Mouse (Mus musculus) embryonic facial prominence, embryonic 12.5 days (tissue): ENCODE results near the gene Pxdn. TPM values are rescaled to one million over a fixed set of nuclear protein-coding genes. Genes with fewer than 3 reads are reported as not detected.

ENCODE experiments used
- ATAC-seq: fragments of 200-750 bp; cut with Nextera tagmentation; 2 replicates; pipeline ENCODE4 v1.8.0; 2017; ENCODE audit not compliant: insufficient number of reproducible peaks, insufficient read depth, low FRiP score, low TSS enrichment
- H3K27ac ChIP-seq: fragments of 300-500 bp; sonication (generic); 2 replicates; pipeline ENCODE4 v1.5.1; 2016; ENCODE audit warnings: mild to moderate bottlenecking
- H3K27me3 ChIP-seq: fragments of 300-500 bp; sonication (generic); 2 replicates; pipeline ENCODE4 v1.6.1; 2016; ENCODE audit warnings: mild to moderate bottlenecking, moderate library complexity
- H3K36me3 ChIP-seq: fragments of 300-500 bp; sonication (generic); 2 replicates; pipeline ENCODE4 v1.6.1; 2016; ENCODE audit warnings: mild to moderate bottlenecking
- H3K4me1 ChIP-seq: fragments of 300-500 bp; sonication (generic); 2 replicates; pipeline ENCODE4 v1.6.1; 2016
- H3K4me2 ChIP-seq: fragments of 300-500 bp; sonication (generic); replicated peaks from 2 replicates; pipeline ENCODE4 v1.6.1; 2016; ENCODE audit warnings: mild to moderate bottlenecking, moderate library complexity
- H3K4me3 ChIP-seq: fragments of 300-500 bp; sonication (generic); 2 replicates; pipeline ENCODE4 v1.5.1; 2016; ENCODE audit warnings: mild to moderate bottlenecking
- H3K9ac ChIP-seq: fragments of 300-500 bp; sonication (generic); 2 replicates; pipeline ENCODE4 v1.6.1; 2016; ENCODE audit warnings: mild to moderate bottlenecking, moderate library complexity
- H3K9me3 ChIP-seq: fragments of 300-500 bp; sonication (generic); 2 replicates; pipeline ENCODE4 v1.6.1; 2016; ENCODE audit warnings: mild to moderate bottlenecking, moderate library complexity
- WGBS: fragments of 180-500 bp; shearing (Covaris S2); methylation state at CpG from one replicate; pipeline ENCODE4 v1.1.7; 2016; 5-methylcytosine and 5-hydroxymethylcytosine counted together
- polyA plus RNA-seq: library from polyadenylated mRNA; unstranded; fragments of >200 nt; fragmentation: Nextera tagmentation; extraction: Ambion mirVana; gene quantifications from 2 replicates; pipeline ENCODE4 v1.2.1, GENCODE M21; 2016

The Pxdn gene
- polyA plus RNA-seq, 1 experiment from 2014 or later, result 130 TPM

DNA sequence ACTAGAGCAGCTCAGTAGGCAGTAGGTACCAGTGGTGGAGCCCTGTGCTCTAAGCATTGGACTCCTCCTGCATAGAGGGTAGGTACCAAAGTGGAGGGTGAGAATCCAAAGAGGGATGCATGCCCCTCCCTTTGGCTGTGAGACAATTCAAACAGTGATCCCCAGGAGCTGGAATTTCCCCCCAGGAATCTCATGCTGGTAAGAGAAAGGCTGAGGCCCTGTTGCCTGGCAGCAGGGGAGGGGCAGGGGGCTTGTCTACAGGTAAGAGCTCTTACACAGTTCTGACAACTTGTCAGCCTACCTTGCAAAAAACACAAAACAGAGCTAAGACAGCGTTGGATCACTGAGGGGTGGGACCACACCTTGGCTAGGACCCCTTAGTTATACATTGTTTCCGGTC lies 3.9 kb upstream of the Pxdn start:
- H3K9ac ChIP-seq, result no peak overlapping the region

DNA sequence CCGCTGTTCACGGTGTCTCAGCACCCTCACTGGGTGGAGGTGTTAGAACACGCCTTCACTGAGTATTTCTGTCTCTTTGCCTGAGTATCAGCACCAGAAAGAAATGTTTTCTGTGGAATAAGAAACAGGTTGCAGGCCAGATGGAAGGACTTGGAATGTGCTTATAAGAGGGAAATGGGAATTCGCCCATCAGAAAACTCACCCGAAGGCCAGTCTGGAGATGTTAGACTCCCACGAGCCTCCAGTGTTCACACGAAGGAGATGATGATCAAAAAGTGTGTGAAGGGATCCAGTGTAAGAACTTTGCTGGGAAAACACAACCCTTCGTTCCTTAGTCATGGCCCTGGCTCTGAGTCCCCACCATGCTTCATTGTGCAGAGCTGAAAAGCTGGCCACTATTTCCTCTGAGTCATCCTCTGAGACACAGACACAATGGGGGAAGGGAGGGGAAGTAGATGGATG lies 3.3 kb upstream of the Pxdn start:
- ATAC-seq, result no peak
- H3K4me2 ChIP-seq, result no peak overlapping the region
- WGBS, result 71% methylated on average over 8 of the region's 8 CpGs
- H3K27ac ChIP-seq, result no peak overlapping the region
- 0 out of 2 replicates have a peak, but pooled peaks cover under 1% of the 10 kb centered on the region for H3K4me1 ChIP-seq
- no peaks in the 10 kb centered on the region for H3K27me3 ChIP-seq
- H3K9me3 ChIP-seq, result no peaks in the 10 kb centered on the region
- H3K4me3 ChIP-seq, result no peak overlapping the region
- no peak overlapping the region for H3K9ac ChIP-seq
- H3K36me3 ChIP-seq, result no peaks in the 10 kb centered on the region

More for the DNA sequence above, 3.9 kb upstream of the Pxdn start:
- Histone ChIP-seq H3K9me3 (no peaks in the 10 kb centered on the region), H3K4me1 (no peaks in the 10 kb centered on the region), H3K27ac (no peak overlapping the region), H3K4me2 (no peak overlapping the region), H3K4me3 (no peak overlapping the region), H3K27me3 (no peaks in the 10 kb centered on the region), H3K36me3 (no peaks in the 10 kb centered on the region)
- 50% methylated on average over 2 of the region's 2 CpGs for WGBS
- ATAC-seq, result no peak

DNA sequence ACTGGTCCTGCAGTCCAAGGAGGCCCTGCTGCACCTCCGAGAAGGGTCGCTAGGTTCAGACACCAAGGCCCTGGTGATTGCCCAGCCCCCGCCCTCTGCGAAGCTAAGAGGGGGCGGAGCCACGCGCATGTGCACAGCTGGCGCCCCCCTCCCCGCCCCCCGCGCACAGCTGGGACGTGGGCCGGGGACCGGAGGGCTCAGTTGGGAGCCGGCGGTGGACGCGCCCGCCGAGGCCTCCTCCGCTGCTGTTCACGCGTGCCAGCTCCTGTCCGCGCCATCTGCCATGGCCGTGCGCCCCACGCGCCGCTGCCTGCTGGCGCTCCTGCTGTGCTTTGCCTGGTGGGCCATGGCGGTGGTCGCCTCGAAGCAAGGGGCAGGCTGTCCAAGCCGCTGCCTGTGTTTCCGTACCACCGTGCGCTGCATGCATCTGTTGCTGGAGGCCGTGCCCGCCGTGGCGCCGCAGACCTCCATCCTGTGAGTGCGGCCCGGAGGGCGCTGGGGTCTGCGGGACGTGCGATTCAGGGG lies 505 bp downstream of the Pxdn start:
- peak overlapping the region; percentile 79 for H3K4me3 ChIP-seq
- WGBS, result under 1% methylated on average over 32 of the region's 49 CpGs
- no peaks in the 10 kb centered on the region for H3K9me3 ChIP-seq
- H3K4me1 ChIP-seq, result peaks cover 23% of the 10 kb centered on the region
- 0 out of 2 replicates have a peak, but pooled peaks cover 7% of the 10 kb centered on the region for H3K36me3 ChIP-seq
- H3K27ac ChIP-seq, result peak overlapping the region; percentile 89
- ATAC-seq, result peak; percentile 86
- H3K27me3 ChIP-seq, result no peaks in the 10 kb centered on the region
- H3K4me2 ChIP-seq, result peak overlapping the region; percentile 73
- peak overlapping the region; percentile 90 for H3K9ac ChIP-seq

DNA sequence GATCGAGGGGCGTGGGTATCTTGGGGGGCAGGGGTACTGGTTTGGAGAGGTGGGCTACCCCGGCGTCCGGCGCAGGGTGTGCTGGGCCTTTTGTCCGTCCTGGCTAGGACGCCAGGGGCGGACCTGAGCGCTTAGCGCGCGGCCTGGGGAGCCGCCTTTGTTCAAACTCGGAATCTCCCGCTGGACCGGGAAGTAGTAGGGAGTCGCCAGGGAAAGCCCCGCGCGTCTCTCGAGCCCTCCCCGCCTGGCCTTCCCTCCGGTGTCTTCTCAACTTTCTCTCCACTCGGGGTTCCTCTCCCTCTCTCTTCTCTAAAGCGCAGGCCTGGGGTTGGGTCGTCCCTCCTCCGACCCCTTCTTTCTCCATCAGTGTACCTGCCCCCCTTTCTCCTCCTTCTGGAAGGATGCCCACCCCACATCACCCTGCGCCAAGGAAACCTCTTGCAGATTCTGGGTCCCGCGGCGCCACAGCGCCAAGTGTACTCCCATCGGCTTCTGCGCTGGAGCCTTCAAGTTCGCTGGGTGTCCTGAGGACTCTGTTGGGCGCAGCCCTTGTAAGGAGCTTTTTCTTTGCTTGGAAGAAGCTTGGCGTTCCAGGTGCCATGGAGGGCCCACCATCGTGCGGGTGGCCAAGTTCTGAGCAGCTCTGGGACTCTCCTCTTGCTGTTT lies 1.1 kb downstream of the Pxdn start:
- Histone ChIP-seq H3K36me3 (0 out of 2 replicates have a peak, but pooled peaks cover 7% of the 10 kb centered on the region), H3K4me3 (peak overlapping the region; percentile 79), H3K9ac (peak overlapping the region; percentile 90), H3K4me1 (peaks cover 23% of the 10 kb centered on the region), H3K27ac (peak overlapping the region; percentile 89), H3K9me3 (no peaks in the 10 kb centered on the region), H3K27me3 (no peaks in the 10 kb centered on the region), H3K4me2 (peak overlapping the region; percentile 73)
- peak; percentile 38 for ATAC-seq
- WGBS, result under 1% methylated on average over 40 of the region's 40 CpGs

DNA sequence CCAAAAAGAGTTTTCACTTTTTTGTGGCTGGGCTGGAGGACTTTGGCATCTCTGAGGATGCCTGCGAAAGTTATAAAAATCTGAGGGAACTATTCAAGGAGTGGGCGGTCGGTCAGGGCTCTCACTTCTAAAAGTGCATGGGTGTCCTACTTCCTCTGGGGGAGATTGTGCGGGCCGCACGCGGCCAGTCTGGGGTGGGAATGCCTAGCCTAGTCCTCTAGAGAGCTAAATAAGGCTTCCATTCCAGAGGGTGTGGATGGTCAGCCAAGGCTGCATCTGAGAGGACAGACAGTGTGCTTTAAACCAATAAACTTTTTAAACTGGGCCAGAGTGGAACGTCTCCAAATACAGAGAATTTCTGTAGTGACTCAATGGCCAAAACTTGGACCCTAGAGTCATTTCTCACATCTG lies 1.9 kb downstream of the Pxdn start:
- H3K27ac ChIP-seq, result peak overlapping the region; percentile 89
- peak overlapping the region; percentile 79 for H3K4me3 ChIP-seq

DNA sequence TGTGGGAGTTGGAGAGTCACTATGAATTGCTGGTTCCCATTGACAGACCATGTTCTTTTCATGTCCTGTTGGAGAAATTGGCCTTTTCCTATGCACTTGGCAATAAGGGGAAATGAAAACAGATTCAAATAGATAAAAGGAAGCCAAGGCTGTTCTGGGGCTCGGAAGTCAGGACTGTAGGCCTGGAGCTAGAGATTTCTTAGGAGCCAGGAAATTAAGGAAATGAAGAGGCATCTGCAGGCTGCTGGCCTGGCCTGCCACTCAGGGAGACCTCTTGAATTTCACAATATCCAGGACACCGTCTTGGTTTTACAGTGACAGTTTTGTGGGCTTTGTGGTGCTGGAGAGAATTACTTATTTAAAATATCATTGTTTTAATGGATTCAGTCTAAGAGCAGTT lies 5.0 kb downstream of the Pxdn start:
- Histone ChIP-seq H3K27me3 (no peaks in the 10 kb centered on the region), H3K4me1 (peaks cover 31% of the 10 kb centered on the region), H3K4me3 (no peak overlapping the region), H3K27ac (no peak overlapping the region), H3K36me3 (0 out of 2 replicates have a peak, but pooled peaks cover 7% of the 10 kb centered on the region), H3K4me2 (no peak overlapping the region), H3K9me3 (no peaks in the 10 kb centered on the region), H3K9ac (no peak overlapping the region)
- no peak for ATAC-seq
- WGBS, result 69% methylated on average over 2 of the region's 2 CpGs

More for the DNA sequence above, 1.9 kb downstream of the Pxdn start:
- Histone ChIP-seq H3K9ac (peak overlapping the region; percentile 90), H3K27me3 (no peaks in the 10 kb centered on the region), H3K4me2 (peak overlapping the region; percentile 73), H3K9me3 (no peaks in the 10 kb centered on the region), H3K4me1 (peaks cover 25% of the 10 kb centered on the region), H3K36me3 (0 out of 2 replicates have a peak, but pooled peaks cover 7% of the 10 kb centered on the region)
- WGBS, result 7% methylated on average over 8 of the region's 8 CpGs
- no peak for ATAC-seq

DNA sequence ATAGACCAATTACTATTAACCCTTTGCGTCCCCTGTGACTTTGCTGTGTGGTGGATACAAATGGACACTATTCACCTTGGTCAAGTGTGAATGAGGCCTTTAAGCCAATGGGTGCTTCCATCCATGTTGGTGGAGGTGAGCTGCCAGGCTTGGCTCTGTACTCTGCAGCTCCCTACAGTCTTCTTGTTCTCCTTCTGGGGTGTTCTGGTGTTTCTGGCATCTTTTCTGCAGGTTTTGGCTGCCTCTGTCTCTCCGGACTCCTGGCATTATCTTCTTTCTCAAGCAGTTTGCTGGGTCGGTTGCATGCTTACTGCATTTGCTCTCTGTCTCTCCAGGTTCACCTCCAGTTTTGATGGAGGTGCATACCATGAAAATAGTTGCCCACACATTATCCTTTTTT lies 7.2 kb downstream of the Pxdn start:
- Histone ChIP-seq H3K9me3 (no peaks in the 10 kb centered on the region), H3K4me2 (no peak overlapping the region), H3K27me3 (no peaks in the 10 kb centered on the region), H3K36me3 (0 out of 2 replicates have a peak, but pooled peaks cover 12% of the 10 kb centered on the region), H3K4me3 (no peak overlapping the region), H3K27ac (no peak overlapping the region), H3K4me1 (peaks cover 35% of the 10 kb centered on the region), H3K9ac (no peak overlapping the region)
- no peak for ATAC-seq
- 84% methylated on average over 3 of the region's 3 CpGs for WGBS

DNA sequence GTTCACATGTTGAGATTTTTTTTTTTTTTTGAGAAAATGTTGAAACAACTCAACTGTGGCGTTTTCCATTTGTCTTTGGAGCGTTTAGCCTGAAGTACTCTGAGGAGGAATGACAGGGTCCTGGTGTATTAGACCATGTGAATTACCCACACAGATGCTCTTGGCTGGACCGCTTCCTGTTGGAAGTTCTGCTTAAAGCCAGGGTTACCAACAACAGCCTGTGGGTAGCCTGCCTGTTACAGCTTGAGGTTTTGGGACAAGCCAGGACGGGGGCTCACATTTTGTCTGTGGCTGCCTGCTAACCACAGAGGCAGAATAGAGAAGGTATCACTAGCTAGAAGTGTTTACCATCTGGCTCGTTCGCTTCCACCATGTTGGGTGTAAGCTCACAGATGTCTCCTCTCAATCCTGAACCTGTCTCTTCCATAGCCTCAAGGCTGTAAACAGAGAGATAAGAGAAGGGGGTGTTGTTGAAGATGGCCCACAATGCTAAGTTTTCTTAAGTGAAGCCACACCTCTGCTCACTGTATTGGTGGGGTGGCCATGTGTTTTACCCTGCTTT lies 7.9 kb downstream of the Pxdn start:
- Histone ChIP-seq H3K9ac (no peak overlapping the region), H3K4me3 (no peak overlapping the region), H3K27me3 (no peaks in the 10 kb centered on the region), H3K4me2 (no peak overlapping the region), H3K9me3 (no peaks in the 10 kb centered on the region), H3K4me1 (peaks cover 32% of the 10 kb centered on the region), H3K36me3 (0 out of 2 replicates have a peak, but pooled peaks cover 12% of the 10 kb centered on the region), H3K27ac (no peak overlapping the region)
- no peak for ATAC-seq
- 69% methylated on average over 6 of the region's 6 CpGs for WGBS

DNA sequence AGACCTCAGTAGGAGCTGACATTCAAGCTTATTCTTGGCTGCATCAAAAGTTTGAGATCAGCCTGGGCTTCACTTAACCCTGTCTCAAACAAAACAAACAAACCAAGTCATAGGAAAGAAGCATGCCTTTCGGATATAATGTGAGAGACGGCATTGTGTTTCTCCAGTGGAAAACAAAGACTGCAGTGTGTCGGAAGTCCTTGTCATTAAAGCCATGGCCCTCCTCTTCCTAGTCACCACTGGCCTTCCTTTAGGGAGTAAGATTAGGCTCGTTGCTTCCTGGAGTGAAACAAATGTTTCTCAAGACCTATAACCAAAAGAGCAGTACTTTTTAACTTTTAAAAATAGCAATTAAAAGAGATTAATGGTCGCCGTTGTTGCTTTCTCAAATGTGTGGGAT lies 13.6 kb downstream of the Pxdn start:
- Histone ChIP-seq H3K9me3 (no peaks in the 10 kb centered on the region), H3K27ac (no peak overlapping the region; the same call in 1 of the 2 replicates), H3K27me3 (no peaks in the 10 kb centered on the region), H3K4me1 (peaks cover 55% of the 10 kb centered on the region), H3K4me2 (no peak overlapping the region), H3K4me3 (no peak overlapping the region), H3K36me3 (0 out of 2 replicates have a peak, but pooled peaks cover 5% of the 10 kb centered on the region), H3K9ac (no peak overlapping the region)
- ATAC-seq, result no peak
- whole genome bisulfite sequencing, result 40% methylated on average over 6 of the region's 6 CpGs

DNA sequence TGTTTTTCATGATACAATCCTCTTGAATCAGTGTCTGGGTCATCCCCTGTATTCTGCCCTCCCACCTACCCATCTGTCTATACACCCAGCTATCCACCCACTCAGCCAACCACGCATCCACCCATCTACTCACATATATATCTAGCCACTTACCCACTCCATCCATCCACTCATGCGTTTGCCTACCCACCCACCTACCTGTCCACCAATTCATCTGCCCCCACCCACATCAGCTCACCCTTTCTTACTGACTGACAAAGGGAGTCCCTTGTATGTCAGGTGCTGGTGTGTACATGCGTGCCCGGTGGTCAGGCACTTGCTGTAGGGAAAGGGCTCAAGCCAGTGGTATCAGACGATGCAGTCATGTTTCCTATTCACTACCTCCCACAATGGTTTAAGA lies 14.1 kb downstream of the Pxdn start:
- no peak overlapping the region for H3K27ac ChIP-seq
- H3K9ac ChIP-seq, result no peak overlapping the region
- 0 out of 2 replicates have a peak, but pooled peaks cover 5% of the 10 kb centered on the region for H3K36me3 ChIP-seq
- H3K27me3 ChIP-seq, result no peaks in the 10 kb centered on the region
- WGBS, result 85% methylated on average over 5 of the region's 5 CpGs
- H3K4me1 ChIP-seq, result peaks cover 55% of the 10 kb centered on the region
- no peaks in the 10 kb centered on the region for H3K9me3 ChIP-seq
- no peak overlapping the region for H3K4me3 ChIP-seq
- H3K4me2 ChIP-seq, result no peak overlapping the region
- no peak for ATAC-seq

DNA sequence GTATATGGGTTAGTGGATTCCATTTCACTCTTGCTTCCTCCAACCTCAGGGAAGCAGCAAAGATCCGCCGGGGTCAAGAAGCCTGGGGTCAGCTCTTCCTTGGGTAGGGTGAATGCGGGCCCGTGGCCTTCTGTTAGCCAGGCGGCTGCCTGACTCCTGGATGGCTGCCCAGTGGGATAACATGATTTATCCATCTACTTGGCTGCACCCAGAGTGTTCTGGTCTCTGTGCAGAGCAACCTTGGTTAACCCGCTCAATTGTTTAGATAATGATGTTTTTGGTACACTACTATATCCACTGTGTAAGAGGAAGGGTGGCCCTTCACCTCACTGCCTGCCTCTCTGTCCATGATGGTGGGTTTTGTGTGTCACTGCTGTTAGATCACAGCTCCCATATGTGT lies 14.7 kb downstream of the Pxdn start:
- 80% methylated on average over 6 of the region's 6 CpGs for WGBS
- peaks cover 55% of the 10 kb centered on the region for H3K4me1 ChIP-seq
- ATAC-seq, result no peak
- H3K4me3 ChIP-seq, result no peak overlapping the region
- H3K9me3 ChIP-seq, result no peaks in the 10 kb centered on the region
- no peak overlapping the region for H3K4me2 ChIP-seq
- no peak overlapping the region for H3K9ac ChIP-seq
- no peak overlapping the region for H3K27ac ChIP-seq
- H3K27me3 ChIP-seq, result no peaks in the 10 kb centered on the region
- 0 out of 2 replicates have a peak, but pooled peaks cover 5% of the 10 kb centered on the region for H3K36me3 ChIP-seq

DNA sequence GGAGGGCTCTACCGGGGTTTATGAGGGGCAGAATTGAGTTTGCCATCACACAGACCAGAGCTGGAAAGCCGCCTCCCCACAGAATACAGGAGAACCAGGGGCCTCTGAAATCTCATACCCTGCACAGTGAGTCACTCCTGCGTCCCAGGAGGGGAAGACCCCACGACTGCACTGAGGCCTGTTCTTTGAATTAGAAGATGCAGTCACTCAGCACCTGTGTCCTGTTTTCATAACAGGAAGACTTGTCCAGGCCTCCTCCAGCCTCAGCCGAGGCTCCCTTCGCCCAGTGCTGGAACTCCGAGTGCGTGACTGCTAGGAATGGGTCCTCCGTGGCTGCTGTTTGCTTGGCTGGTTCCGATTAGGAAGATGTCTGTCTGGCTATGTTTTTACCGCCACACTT lies 16.6 kb downstream of the Pxdn start:
- H3K4me2 ChIP-seq, result no peak overlapping the region
- H3K4me3 ChIP-seq, result no peak overlapping the region
- H3K27ac ChIP-seq, result peak overlapping the region; percentile 46
- peaks cover 53% of the 10 kb centered on the region for H3K4me1 ChIP-seq
- no peak overlapping the region for H3K9ac ChIP-seq
- ATAC-seq, result 0 out of 2 replicates have a peak, but pooled peaks have one; percentile 19
- no peaks in the 10 kb centered on the region for H3K27me3 ChIP-seq
- no peaks in the 10 kb centered on the region for H3K9me3 ChIP-seq
- H3K36me3 ChIP-seq, result 0 out of 2 replicates have a peak, but pooled peaks cover 5% of the 10 kb centered on the region
- WGBS, result 33% methylated on average over 11 of the region's 11 CpGs
